Mouse (Mus musculus): ENCODE measurements around the gene Msx1.

Msx1 gene

DNA sequence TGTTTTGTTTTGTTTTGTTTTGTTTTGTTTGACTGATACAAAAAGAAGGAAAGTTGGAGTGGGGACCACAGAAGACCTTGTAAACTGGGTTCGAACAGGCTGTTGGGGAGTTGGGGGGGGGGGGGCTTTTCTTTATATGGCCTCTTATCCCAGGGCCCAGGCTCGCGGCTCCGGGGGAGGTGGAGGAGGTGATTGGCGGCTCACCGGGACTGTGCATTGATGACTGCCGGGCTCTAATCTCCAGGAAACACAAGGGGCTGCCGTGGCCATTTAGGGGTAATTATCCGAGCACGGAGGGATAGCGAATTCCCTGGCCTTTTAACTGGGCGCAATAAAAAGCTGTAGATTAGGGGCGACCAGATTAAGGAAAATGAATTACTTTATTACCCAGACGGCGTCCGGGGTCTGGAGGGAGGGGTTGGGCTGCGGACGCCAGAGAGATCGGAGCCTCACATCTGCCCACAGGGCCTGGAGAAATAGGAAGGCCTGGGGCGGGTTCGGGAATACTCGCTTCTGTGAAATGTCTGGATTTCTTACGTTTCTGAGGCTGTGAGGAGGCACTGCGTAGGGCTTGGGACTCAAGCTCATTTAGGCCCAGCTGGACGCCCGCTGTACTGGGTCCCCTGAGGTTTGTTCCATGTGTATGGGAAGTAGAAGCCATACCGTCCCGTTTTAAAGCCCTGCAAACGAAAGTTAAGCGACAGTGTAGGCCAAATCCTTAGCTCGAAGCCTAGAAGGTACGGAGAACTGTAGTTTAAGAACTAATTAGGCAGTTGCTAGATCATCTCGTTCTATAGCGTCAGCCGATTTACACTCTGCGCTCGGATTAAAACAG is 1.4 kb upstream of the Msx1 start:
- no peak for DNase-seq

DNA sequence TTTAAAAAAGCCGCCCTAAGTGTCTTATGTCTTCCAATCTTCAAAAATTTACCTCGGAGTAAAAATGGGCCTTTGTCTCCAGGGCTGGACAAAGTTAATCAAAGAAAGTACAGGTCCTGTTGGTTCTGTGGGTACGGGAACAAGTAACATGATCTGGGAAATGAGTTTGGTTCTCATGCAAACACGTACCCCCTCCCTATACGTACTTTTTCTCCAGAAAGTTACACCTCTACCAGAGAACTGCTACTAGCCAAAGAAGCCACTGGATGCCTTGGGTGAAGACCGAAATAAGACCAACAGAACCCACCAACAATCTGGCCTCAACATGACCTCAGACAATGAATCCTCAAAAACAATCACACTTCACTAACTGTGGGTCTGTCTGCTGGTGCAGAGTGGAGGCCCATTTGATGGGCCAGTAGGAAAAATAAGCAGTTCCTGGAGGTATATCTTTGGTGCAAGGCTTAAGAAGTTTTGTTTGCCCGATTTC is 773 bp upstream of the Msx1 start:
- no peak for DNase-seq

DNA sequence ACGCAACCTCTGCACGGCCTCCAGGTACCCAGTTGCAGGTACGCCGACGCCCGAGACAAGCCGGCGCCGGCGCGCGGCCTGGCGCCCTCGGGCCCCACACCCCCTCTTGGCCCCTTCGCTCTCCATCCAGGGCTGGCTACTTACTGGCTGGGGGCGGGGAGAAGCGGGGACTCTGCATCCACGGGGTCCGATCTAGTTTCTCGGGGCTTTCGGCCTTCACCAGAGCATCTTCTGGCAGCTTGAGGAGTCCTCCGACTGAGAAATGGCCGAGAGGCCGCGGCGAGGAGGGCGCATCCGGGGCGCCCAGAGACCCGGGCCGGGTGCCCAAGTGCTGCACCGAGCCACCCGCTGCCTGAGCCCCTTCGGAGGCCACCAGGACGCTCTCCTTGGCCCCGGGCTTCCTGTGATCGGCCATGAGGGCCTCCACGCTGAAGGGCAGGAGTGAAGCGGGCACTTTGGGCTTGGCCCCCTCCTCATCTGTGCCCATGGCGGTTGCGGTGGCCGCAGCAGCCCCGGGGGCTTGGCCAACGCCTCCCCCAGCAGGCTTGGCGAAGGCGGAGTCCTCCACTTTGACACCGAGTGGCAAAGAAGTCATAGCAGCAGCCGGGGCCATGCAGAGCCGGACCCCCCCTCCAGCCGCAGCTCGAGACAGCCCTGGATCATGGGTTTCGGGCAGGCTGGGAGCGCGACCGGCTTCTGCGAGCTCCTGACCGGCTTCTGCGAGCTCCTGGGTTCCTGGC is 492 bp downstream of the Msx1 start:
- DNase-seq = no peak

DNA sequence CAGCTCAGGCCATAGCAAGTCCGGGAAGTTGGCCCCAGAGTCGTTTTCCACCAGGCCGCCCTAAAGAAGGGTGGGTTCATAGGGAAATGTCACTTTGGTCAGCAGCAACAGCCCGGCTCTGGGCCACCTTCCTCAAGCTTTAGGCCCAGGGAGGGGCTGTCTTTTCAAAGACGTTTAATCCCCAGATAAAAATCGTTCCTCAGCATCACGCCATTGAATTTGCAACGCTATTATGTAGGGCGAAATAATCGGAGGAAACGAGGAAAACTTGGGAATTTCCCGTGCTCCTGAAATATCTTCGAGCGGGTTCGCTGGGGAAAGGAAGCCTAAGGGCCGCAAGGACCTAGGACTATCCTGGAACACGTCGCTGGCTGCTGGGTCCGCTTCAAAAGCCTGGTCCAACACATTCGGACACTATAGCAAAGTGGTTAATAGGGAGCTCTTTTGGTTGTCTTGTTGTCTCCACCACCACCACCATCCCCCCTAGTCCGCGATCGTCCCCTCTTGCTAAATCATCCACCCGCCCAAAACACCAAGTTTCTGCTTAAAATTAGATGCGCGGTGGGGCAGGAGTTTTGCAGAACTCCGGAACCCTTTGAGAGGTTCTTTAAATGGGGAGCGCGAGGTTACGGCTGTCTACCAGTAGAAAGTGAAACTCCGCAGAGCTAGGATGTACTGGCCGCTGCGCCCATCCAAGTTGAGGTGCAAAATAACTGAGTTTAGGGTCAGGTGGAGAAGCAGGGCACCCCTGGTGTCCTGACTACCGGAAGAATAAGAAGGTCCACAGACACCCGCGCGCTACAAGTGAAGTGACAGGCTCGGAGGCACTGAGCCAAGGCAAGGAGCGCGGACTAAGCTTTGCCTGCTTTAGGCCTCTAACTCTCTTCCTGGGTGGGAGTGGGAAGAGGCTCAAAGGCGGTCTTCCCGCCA is 1.3 kb downstream of the Msx1 start:
- DNase-seq = no peak

DNA sequence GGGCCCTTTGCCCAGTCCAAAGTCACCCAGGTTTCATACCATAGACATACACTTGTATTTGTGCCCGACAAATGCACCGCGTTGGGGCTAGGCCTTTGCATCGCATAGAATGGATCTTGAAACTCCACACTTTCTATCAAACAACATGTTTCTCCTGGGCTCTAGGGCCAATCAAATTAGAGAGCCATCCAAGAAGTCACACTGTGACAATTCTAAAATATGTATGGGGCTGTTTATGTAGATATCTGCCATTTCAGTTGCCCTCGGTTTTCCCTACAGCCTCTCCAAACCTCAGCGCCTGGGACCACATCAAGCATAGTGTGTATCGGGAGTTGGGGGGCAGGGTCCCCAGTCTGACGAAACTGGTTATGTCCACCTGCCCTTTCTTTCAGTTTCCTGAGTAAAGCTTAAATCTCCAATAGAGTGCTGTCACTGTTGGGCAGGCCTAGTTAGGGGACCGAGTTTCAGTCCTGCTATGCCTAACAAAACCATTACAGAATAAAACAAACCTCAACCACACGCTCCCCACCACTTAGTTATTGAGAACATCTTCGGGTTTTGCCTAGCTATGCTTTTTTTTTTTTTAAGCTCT is 2.2 kb downstream of the Msx1 start:
- no peak for DNase-seq

DNA sequence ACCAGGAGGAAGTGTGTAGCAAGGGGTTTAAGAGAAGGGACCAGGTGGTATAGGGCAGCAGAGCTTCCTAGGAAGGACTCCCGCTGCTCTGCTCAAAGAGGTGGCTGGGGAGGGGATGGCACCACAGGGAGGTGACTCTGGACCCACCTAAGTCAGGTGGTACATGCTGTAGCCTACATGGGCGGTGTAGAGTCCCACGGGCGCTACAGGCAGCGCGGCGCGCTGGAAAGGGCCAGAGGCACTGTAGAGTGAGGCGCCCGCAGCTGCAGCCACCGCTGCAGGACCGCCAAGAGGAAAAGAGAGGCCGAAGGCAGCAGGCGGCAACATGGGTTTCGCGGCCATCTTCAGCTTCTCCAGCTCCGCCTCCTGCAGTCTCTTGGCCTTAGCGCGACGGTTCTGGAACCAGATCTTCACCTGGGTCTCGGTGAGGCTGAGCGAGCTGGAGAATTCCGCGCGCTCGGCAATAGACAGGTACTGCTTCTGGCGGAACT is 3.2 kb downstream of the Msx1 start:
- no peak for DNase-seq

DNA sequence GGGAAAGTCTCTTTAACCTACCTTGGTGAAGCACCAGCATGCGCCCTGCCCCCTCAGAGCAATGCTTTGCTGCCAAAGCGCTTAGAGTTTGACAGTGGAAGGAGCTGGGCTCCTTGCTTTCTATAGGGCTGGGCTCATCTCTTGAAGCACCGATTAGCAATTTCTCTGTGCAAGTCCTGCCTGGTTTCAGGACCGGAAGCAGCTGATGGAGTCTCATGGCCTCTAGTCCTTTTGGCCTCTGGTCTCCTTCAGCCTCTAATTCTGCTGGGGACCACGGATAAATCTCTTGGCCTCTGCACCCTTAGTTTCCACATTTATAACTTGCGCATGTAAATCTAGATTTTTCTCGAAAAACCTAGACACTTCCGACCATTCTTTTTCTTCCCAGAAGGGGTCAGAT is 3.7 kb downstream of the Msx1 start:
- no peak for DNase-seq

DNA sequence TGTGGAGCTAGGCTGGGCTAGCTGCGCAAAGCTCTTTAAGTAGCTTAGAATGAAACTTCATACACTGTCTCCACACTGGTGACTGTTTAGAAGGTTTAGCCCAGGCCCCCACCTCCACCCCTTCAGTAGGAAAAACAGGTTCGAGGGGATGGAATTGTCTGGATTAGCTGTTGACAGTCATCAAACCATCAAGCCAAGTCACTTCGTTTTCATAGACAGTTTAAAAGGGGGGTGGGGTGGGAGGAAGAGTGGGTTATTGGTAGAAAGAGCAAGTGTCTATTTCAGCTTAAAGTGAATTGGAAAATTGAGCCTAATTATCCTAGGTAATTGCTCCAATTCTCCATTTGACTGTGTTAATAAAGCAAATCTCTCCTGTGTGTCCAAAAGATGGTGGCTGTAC is 4.4 kb downstream of the Msx1 start:
- DNase-seq = no peak

DNA sequence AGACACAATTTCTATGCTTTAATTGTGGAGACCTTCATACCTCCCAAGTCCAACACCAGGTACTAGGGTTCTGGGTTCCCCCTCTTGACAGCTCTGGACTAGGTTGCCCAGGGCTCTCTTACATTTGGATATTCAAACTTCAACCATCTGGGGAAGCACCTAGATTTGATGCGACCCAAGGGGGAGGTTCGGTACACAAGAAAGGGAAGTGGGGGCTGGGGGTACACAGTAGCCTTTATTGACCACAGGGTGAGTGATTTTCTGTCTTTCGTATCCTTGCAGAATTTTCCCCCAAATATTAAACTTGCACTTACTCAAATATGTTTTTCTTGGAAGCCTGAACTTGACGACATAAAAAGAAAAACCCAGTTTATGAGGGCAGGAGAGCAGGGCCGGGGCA is 4.8 kb downstream of the Msx1 start:
- DNase-seq = no peak

DNA sequence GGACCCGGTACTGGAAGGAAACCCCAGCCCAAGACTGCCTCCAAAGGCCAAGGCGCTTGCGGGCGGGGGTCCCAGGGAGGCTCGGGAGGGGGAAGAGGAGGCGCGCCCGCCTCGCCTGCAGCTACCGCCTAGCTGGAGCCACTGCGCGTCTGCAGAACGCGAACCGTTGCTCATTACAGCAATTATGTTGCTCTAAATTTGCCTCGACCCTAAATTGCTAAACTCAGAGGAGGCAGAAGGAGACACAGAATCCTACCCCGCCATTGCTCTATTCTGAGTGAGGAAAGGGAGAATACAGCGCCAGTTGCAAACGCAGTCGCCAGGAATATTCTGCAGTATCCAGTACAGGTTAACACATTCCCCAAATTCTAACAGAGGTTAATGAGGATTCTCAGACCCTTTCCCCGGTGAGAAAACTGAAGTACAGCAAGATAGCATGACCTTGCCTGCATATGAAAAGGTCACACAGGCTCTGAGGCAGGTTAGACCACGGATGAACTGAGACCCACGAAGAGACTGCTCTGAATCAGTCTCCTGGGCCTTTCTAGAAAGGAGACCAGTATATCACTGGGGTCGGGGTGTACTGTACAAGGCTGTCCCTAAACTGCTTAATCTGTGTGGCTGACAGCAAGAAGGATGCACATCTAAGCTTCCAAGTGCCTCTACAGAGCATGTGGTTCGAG is 5.7 kb downstream of the Msx1 start:
- DNase-seq = no peak

DNA sequence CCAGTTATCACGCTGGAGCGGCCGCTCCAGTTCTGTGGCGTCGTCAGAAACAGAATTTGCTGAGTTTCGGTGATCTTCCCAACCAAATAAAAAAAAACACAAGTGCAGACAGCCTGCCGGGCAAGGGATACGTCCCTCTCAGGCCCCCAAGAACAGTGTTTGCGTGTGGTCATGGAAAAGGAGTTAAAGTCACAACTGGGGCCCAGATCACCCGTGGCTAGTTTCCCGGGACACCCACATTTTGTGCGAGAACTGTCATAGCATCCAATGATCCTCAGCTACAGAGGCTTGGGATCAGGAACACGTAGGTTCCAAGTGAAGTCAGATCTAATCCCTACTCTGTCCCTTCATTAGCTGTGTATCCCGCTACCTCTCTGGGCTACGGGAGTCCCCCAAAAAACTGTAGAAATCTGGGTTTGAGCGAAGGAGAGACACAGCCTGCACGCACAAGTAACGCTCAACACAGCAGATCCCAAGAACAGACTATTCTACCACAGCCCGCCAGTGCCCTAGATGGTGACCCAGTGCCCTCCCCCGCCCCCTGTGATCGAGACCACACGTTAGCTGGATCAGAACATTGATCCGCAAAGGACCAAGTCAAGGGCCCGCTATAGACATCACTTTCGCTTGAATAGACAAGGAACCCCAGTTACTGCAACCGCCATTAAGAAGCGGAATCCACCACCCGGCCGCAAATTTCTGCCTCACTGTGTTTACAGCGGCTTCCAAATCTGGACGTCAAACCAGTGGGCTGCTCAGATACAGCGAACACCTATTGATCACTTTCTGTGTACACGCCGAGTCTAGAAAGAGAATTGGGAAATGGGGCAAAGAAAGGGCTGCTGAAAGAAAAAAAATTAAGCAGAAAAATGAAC is 6.5 kb downstream of the Msx1 start:
- DNase-seq = no peak

DNA sequence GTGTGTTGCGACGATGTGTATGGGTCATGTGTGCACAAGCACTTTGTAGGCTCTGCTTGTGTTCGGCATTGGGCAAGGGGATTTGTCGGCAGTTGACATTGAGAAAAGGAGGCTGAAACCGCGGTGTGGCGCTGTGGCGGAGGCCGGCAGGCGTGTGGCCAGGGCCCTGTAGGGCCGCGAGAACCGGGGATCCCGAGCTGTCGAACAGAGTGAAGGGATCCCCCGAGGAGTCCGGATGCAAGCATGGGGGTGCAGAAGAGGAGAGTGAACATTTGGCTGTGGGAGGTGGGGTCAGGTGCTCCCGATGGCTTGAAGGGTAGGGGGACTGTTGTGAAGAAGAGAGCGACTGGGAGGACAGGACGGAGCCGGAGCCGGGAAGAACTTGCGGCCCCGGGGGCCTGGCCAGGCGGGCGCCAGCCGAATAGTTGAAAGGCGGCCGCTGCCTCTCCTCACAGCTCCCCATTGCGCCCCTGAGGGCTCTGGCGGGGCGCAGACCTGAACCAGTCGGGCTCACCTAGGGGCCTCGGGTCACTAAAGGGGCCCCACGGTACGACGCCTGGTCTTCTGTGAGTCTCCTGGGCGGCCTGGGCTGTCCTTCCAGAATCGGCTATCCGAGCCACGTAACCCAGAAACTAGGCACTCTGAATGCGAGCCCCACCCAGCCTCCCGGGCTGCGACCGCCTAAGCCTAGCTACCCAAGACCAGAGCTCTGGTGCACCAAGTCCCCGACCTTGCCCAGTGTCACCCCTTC is 7.3 kb downstream of the Msx1 start:
- no peak for DNase-seq

DNA sequence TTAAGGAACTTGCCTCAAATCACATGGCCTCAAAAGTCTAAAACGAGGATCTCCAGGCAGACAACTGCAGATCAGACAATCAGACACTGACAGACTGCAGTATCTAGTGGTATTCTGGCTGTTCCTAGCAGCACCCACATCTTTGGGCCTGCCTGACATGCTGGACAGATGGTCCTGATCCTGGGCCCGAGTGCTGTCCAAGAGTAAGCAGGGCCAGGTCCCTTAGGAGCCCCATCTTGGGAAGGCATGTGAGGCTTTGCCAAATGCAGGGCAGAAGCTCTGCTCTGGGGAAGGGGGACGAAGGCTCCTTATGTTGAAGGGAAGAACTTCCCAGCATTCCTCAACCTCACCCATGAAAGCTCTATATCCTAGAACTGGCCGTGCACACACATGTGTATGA is 8.5 kb downstream of the Msx1 start:
- no peak for DNase-seq

DNA sequence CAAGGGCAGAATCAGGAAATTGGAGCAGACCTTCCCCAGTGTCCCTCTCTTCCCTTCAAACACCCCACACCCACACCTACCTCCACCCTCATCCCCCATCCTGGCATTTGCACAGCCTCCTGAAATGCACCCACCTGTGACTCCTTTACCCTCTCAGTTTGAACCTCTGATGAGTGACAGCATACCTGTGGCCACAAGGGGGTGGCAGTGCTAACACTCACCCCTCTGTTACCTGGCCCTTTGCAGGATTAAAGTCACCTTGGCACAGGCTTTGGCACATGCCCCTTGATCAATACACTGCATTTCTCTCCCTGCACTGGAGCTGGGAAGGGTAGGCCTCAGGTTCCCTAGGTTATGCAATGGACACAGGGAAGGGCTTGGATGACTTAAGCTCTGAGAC is 10.2 kb downstream of the Msx1 start:
- no peak for DNase-seq

DNA sequence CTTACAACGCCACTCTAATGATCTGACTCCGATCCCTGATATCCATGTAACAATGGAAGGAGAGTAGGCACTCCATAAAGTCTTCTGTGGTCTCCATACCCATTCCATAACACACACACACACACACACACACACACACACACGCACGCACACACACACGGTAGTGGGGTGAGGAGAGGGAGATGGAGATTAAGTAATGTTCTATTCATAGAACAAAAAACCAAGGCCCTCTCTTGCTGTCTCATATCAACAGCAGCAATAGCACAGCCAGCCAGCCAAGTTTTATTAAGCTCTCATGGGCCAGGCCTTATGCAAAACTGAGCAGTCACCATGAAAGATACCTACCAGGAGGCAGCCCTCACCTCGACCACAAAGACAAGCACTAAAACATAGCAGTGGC is 19.1 kb downstream of the Msx1 start:
- no peak for DNase-seq

DNA sequence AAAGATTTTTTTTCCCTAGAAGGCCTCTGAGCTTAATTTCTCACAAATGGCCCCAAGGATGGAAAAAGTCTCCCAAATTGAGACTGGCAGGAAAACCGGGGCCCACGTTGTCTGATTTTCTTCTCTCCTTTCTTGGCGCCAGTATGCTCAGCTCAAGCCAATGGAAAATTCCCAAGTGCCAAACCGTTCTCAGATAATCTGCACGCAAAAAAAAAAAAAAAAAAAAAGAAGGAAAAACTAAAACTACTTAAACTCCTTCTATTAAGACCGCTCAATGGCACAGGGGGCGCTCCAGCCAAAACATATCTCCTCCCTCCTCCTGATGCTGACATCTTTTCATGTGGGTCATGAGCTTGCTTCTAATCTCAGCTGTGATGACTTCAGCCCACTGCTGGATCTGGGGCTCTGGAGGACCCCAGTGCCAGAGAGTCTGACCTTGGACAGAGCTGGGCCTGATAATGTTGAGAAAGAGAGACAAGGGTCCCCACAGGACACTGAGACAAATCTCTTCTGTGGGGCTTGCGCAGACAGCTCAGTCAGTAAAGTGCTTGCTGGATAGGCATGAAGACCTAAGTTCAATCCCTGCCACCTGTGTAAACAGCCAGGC is 19.8 kb downstream of the Msx1 start:
- DNase-seq = no peak

DNA sequence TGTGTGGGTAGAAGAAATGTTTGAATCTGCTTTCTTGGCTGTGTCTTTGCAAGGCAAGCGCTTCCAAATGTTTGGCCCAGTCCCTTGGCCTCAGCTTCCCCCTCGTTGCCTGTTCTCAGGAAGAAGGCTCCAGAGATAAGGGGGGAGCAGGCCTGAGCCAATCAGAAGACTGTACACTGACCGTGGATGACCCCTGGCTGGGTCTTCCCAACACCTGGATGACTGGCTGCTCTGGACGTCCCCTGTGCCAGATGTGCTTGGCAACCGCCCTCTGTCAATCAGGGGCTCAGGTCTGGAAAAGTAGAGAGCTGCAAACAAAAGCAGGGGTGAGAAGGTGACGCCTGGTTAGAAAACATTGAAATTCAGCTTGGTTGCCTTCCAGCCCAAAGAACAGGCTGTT is 27.1 kb downstream of the Msx1 start:
- DNase-seq = no peak

DNA sequence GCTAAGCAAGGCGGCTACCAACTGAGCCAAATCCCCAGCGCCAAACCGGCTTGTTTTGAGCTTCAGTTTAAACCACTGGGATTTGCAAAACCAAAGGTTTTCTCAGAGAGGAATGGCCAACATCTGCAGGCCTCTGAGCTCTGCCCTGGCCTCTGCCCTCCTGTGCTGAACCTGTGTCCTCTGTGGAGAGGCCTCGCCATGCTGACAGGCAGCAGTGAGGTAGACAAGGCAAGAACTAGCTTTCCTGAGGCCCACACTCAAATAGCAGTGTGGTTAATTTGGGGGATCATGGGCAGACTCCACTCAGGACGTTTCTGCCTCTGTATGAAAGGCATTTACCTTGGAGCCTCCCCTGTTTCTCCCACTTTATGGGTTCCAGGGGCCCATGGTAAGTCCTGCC is 27.6 kb downstream of the Msx1 start:
- no peak for DNase-seq

DNA sequence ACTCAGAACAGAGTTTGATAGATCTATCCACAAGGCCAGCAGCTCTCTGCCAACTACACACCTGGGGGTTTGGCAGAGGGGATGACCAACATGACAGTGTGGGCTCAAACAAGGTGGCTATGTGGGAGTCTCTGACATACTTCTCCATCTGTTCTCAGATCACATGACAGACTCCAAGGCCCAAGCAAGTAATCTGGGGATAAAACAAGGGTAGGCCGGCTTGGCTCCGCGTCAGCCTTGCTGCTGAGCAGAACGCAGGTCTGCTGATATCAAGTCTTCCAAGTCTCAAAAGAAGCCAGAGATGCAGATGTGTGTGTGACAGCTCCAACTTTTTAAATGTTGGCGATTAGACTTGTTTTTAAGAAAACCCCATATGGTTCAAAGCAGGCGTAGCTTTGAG is 28.7 kb downstream of the Msx1 start:
- no peak for DNase-seq

DNA sequence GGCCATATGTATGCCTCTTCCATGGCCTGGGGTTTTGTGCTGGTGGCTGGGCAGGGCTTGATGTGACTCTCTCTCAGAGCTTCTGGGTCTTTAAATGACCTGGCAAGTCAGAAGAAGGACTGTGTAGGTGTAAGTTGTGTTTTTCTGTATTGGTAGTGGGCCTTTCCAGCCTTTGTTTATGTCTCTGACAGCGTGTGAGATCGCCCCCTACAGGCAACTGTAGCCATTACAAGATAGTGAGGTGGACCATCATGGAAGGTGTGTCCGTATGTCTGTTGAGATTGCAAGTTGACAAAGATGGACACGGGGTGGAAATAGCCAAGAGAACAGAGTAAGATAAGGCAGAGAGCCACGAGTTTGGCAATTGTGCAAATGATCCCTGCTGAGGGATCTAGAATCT is 32.2 kb downstream of the Msx1 start:
- DNase-seq = no peak

Measured in right cerebral cortex, postnatal 14 days (tissue).